Mouse (Mus musculus) left cerebral cortex, adult 18-20 months (tissue): ENCODE measurements at regions not wholly inside any gene's neighbourhood (a gene's known extent, or its start where the extent isn't known, plus 50 kb on each side); places are given as distances from the start of the nearest gene placed in this dataset.

Experiments
- DNase-seq, 2 experiments: peaks; one replicate each; pipeline ENCODE4 v3.0.0; 2021 to 2022; ENCODE audit warnings: low spot score in 2 of 2, mixed read lengths in 1 of 2

GRCm38 (mm10) chr6:51744607-51745006, 220.9 kb downstream of the Snx10 start:
- DNase-seq = no peak

- DNase-seq = no peak
Measured at GRCm38 (mm10) chr6:51754239-51754681, 230.6 kb downstream of the Snx10 start.

- DNase-seq = no peak
Measured at GRCm38 (mm10) chr6:51757131-51757530, 233.4 kb downstream of the Snx10 start.

GRCm38 (mm10) chr6:51757746-51758145, 234.0 kb downstream of the Snx10 start:
- no peak for DNase-seq

- DNase-seq = no peak
Measured at GRCm38 (mm10) chr6:51758781-51759180, 235.1 kb downstream of the Snx10 start.

- no peak for DNase-seq
Measured at GRCm38 (mm10) chr6:51760372-51760771, 236.7 kb downstream of the Snx10 start.

- DNase-seq = no peak
Measured at GRCm38 (mm10) chr6:51761506-51761905, 237.8 kb downstream of the Snx10 start.

- DNase-seq = no peak
Measured at GRCm38 (mm10) chr6:51766482-51766881, 242.8 kb downstream of the Snx10 start.

- peak in 1 of 2 experiments; percentile 16 for DNase-seq
Measured at GRCm38 (mm10) chr6:51767582-51768341, 244.1 kb downstream of the Snx10 start.

- no peak for DNase-seq
Measured at GRCm38 (mm10) chr6:51771001-51771400, 241.3 kb downstream of the Skap2 start.

- no peak for DNase-seq
Measured at GRCm38 (mm10) chr6:51771424-51771823, 240.9 kb downstream of the Skap2 start.

- no peak for DNase-seq
Measured at GRCm38 (mm10) chr6:51774771-51775170, 237.6 kb downstream of the Skap2 start.

GRCm38 (mm10) chr6:51785615-51786014, 226.7 kb downstream of the Skap2 start:
- DNase-seq = no peak

- DNase-seq = no peak
Measured at GRCm38 (mm10) chr6:51786836-51787235, 225.5 kb downstream of the Skap2 start.

- no peak for DNase-seq
Measured at GRCm38 (mm10) chr6:51788156-51788555, 224.2 kb downstream of the Skap2 start.

- DNase-seq = no peak
Measured at GRCm38 (mm10) chr6:51790293-51790692, 222.1 kb downstream of the Skap2 start.

GRCm38 (mm10) chr6:51790693-51791092, 221.7 kb downstream of the Skap2 start:
- DNase-seq = no peak

GRCm38 (mm10) chr6:51795300-51795699, 217.0 kb downstream of the Skap2 start:
- DNase-seq = peak; percentile 18 to 35

GRCm38 (mm10) chr6:51798577-51799240, 213.6 kb downstream of the Skap2 start:
- DNase-seq = peak in 1 of 2 experiments; percentile 2

GRCm38 (mm10) chr6:51805656-51806055, 206.7 kb downstream of the Skap2 start:
- no peak for DNase-seq
